Mouse (Mus musculus) liver, embryonic 14.5 days (tissue): Measurements from ENCODE around the gene Tmem132a. TPM values are rescaled to one million over a fixed set of nuclear protein-coding genes. Genes with fewer than 3 reads are reported as not detected.
A peak's percentile ranks its signal among the peaks of the same experiment; 100 is the strongest.

Experiments
- ATAC-seq: fragments of 200-750 bp; cut with Nextera tagmentation; 2 replicates; pipeline ENCODE4 v1.8.0; 2017; ENCODE audit warnings: moderate number of reproducible peaks, mild to moderate bottlenecking, moderate library complexity; ENCODE audit not compliant: insufficient read depth
- DNase-seq, 3 experiments: peaks; one replicate each; pipeline ENCODE4 v3.0.0-alpha.2; 2012 to 2013; ENCODE audit warnings: low read depth in 3 of 3, low spot score in 3 of 3
- H3K27ac ChIP-seq: fragments of 300-500 bp; sonication (generic); 2 replicates; pipeline ENCODE4 v1.5.1; 2014; ENCODE audit warnings: moderate library complexity, mild to moderate bottlenecking, control low read depth, inconsistent platforms
- H3K27me3 ChIP-seq: fragments of 300-500 bp; sonication (generic); 2 replicates; pipeline ENCODE4 v1.6.1; 2014; ENCODE audit warnings: mild to moderate bottlenecking, low read length, moderate library complexity; ENCODE audit not compliant: control insufficient read depth, insufficient read depth
- H3K36me3 ChIP-seq: fragments of 300-500 bp; sonication (generic); replicated peaks from 2 replicates; pipeline ENCODE4 v1.6.1; 2014; ENCODE audit warnings: low read depth; ENCODE audit not compliant: control insufficient read depth, insufficient read depth
- H3K4me1 ChIP-seq, 2 experiments: fragments of 200-500 bp in 1 of 2; fragments of 300-500 bp in 1 of 2; sonication (generic) in 1 of 2; replicated peaks; 2 replicates each; pipeline ENCODE4 v1.6.1; 2012 to 2014; ENCODE audit warnings: antibody characterized with exemption in 1 of 2, inconsistent platforms in 1 of 2, low read length in 1 of 2; ENCODE audit not compliant: control insufficient read depth in 2 of 2, insufficient read depth in 2 of 2
- H3K4me2 ChIP-seq: fragments of 300-500 bp; sonication (generic); 2 replicates; pipeline ENCODE4 v1.6.1; 2014; ENCODE audit warnings: low read depth, mild to moderate bottlenecking, control low read depth, moderate library complexity
- H3K4me3 ChIP-seq, 2 experiments: fragments of 200-500 bp in 1 of 2; fragments of 300-500 bp in 1 of 2; sonication (generic) in 1 of 2; 2 replicates each; pipeline ENCODE4 v1.5.1; 2012 to 2014; ENCODE audit warnings: low read depth in 2 of 2, low read length in 2 of 2, mild to moderate bottlenecking in 2 of 2, control low read depth in 1 of 2, inconsistent platforms in 1 of 2, moderate library complexity in 1 of 2; ENCODE audit not compliant: insufficient read depth in 1 of 2
- H3K9ac ChIP-seq: fragments of 300-500 bp; sonication (generic); replicated peaks from 2 replicates; pipeline ENCODE4 v1.6.1; 2014; ENCODE audit warnings: mild to moderate bottlenecking, control low read depth, moderate library complexity
- H3K9me3 ChIP-seq: fragments of 300-500 bp; sonication (generic); 2 replicates; pipeline ENCODE4 v1.6.1; 2016; ENCODE audit warnings: low read length, mixed read lengths; ENCODE audit not compliant: control insufficient read depth
- CTCF ChIP-seq: IDR thresholded peaks from 2 replicates; pipeline ENCODE4 v1.5.1; 2016; ENCODE audit warnings: antibody characterized with exemption, low read depth, control low read depth
- EP300 ChIP-seq: IDR thresholded peaks from 2 replicates; pipeline ENCODE4 v1.6.1; 2016; ENCODE audit warnings: antibody characterized with exemption, low read depth
- WGBS: fragments of 180-500 bp; shearing (Covaris S2); extraction: QIAGEN DNeasy Blood & Tissue Kit; methylation state at CpG from one replicate; pipeline ENCODE4 v1.1.7; 2014; ENCODE audit not compliant: insufficient replicate concordance; 5-methylcytosine and 5-hydroxymethylcytosine counted together
- polyA plus RNA-seq, 2 experiments: library from polyadenylated mRNA; depleted of rRNA in 1 of 2; stranded (reverse) in 1 of 2; unstranded in 1 of 2; fragments of >200 nt; fragmentation: Nextera tagmentation in 1 of 2; extraction: Ambion mirVana in 1 of 2; gene quantifications; 2 replicates each; pipeline versions ENCODE4 v1.2.1 to v1.2.3; 2012 to 2014

The Tmem132a gene
- polyA plus RNA-seq, 2 experiments = 1.6 to 2.5 TPM

GRCm38 (mm10) chr19:10835671-10836070, 34.1 kb downstream of the Tmem132a start:
- no peaks in the 10 kb centered on the region for H3K4me1 ChIP-seq
- H3K4me2 ChIP-seq = no peak overlapping the region
- H3K27me3 ChIP-seq = no peaks in the 10 kb centered on the region
- 31% methylated on average over 3 of the region's 3 CpGs for WGBS
- TF ChIP-seq CTCF = no peak
- no peak for TF ChIP-seq EP300
- H3K9ac ChIP-seq = no peak overlapping the region
- ATAC-seq = no peak
- DNase-seq = no peak
- H3K9me3 ChIP-seq = no peaks in the 10 kb centered on the region
- no peak overlapping the region for H3K27ac ChIP-seq
- no peak overlapping the region for H3K4me3 ChIP-seq
- H3K36me3 ChIP-seq = no peaks in the 10 kb centered on the region

- H3K4me2 ChIP-seq = no peak overlapping the region
- H3K27ac ChIP-seq = no peak overlapping the region
- no peaks in the 10 kb centered on the region for H3K9me3 ChIP-seq
- 42% methylated on average over 3 of the region's 3 CpGs for WGBS
- DNase-seq = no peak
- ATAC-seq = no peak
- no peaks in the 10 kb centered on the region for H3K4me1 ChIP-seq
- H3K27me3 ChIP-seq = no peaks in the 10 kb centered on the region
- H3K36me3 ChIP-seq = no peaks in the 10 kb centered on the region
- no peak overlapping the region for H3K9ac ChIP-seq
- no peak for TF ChIP-seq CTCF
- TF ChIP-seq EP300 = no peak
- H3K4me3 ChIP-seq = no peak overlapping the region
Observed at GRCm38 (mm10) chr19:10833611-10834010, 36.1 kb downstream of the Tmem132a start.

GRCm38 (mm10) chr19:10832030-10832429, 37.7 kb downstream of the Tmem132a start:
- WGBS = 47% methylated on average over 3 of the region's 3 CpGs
- H3K4me3 ChIP-seq = no peak overlapping the region
- no peaks in the 10 kb centered on the region for H3K9me3 ChIP-seq
- no peaks in the 10 kb centered on the region for H3K36me3 ChIP-seq
- H3K27ac ChIP-seq = no peak overlapping the region
- H3K27me3 ChIP-seq = no peaks in the 10 kb centered on the region
- DNase-seq = no peak
- ATAC-seq = no peak
- no peak overlapping the region for H3K9ac ChIP-seq
- H3K4me2 ChIP-seq = no peak overlapping the region
- H3K4me1 ChIP-seq = no peaks in the 10 kb centered on the region
- no peak for TF ChIP-seq CTCF
- TF ChIP-seq EP300 = no peak

GRCm38 (mm10) chr19:10831424-10831823, 38.3 kb downstream of the Tmem132a start:
- H3K36me3 ChIP-seq = no peaks in the 10 kb centered on the region
- H3K27me3 ChIP-seq = no peaks in the 10 kb centered on the region
- no peak overlapping the region for H3K9ac ChIP-seq
- no peak overlapping the region for H3K27ac ChIP-seq
- TF ChIP-seq CTCF = peak; percentile 71
- no peak for TF ChIP-seq EP300
- H3K4me2 ChIP-seq = no peak overlapping the region
- H3K9me3 ChIP-seq = no peaks in the 10 kb centered on the region
- no peak overlapping the region for H3K4me3 ChIP-seq
- no peaks in the 10 kb centered on the region for H3K4me1 ChIP-seq
- WGBS = 9% methylated on average over 5 of the region's 5 CpGs
- DNase-seq (peak; percentile 27 to 33 (median 29)), ATAC-seq (no peak)

- H3K9me3 ChIP-seq = no peaks in the 10 kb centered on the region
- H3K9ac ChIP-seq = no peak within 1 kb of the TSS
- TF ChIP-seq EP300 = no peak
- no peak for TF ChIP-seq CTCF
- no peak within 1 kb of the TSS for H3K4me2 ChIP-seq
- no peak within 1 kb of the TSS for H3K27ac ChIP-seq
- H3K4me1 ChIP-seq = no peaks in the 10 kb centered on the region
- no peaks in the 10 kb centered on the region for H3K27me3 ChIP-seq
- no peaks in the 10 kb centered on the region for H3K36me3 ChIP-seq
- WGBS = 65% methylated on average over 16 of the region's 16 CpGs
- no peak for ATAC-seq
- DNase-seq = no peak
- H3K4me3 ChIP-seq = no peak within 1 kb of the TSS
Observed at GRCm38 (mm10) chr19:10829436-10830175, 40.1 kb downstream of the Tmem132a start, which contains the start of gene Cd6. Gene Cd6 (minus strand): TSS chr19:10830058.
